Mouse (Mus musculus) T-helper 2 cell (primary cell): ENCODE data around the gene Ythdf1.

Experiments used
- in situ Hi-C: fragments of 300-600 bp; cut with MboI, MseI; formaldehyde crosslinking; loops from one replicate; pipeline ENCODE4 v1.15.1; 2025; ENCODE audit warnings: high pct_unique_total_duplicates

Ythdf1 gene

GRCm38 (mm10) chr2:180920810-180921400 is at the start of gene Ythdf1:
Gene Ythdf1, minus strand, starts transcription at chr2:180920949.
- in situ Hi-C loops = no loop called here

GRCm38 (mm10) chr2:180967010-180967763 is 46.4 kb upstream of the Ythdf1 start, which contains the start of gene Arfgap1:
Gene Arfgap1, plus strand, starts transcription at chr2:180967225.
- in situ Hi-C loops = no loop called here

- in situ Hi-C loops = no loop called here
These were observed 45.5 kb upstream of the Ythdf1 start for GRCm38 (mm10) chr2:180966092-180966882.

DNA sequence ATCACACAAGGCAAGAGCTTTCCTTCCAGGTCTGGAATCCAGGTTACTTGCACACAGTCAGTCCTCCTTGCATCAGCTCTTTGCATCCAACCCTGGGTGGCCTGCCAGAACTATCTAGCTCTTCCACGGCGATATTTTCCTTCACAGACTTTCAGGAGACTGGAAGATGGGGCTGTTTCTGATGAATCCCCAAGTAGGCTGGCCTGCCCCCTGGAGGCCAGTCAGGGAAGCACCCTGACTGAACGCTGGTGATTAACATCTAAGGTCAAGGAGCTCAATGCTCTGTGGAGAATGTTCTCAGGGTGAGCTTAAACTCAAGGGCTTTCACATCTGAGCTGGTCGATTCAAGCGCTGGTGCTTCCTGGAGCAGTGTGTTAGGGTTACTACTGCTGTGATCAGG is 43.2 kb upstream of the Ythdf1 start:
- in situ Hi-C loops = no loop called here

DNA sequence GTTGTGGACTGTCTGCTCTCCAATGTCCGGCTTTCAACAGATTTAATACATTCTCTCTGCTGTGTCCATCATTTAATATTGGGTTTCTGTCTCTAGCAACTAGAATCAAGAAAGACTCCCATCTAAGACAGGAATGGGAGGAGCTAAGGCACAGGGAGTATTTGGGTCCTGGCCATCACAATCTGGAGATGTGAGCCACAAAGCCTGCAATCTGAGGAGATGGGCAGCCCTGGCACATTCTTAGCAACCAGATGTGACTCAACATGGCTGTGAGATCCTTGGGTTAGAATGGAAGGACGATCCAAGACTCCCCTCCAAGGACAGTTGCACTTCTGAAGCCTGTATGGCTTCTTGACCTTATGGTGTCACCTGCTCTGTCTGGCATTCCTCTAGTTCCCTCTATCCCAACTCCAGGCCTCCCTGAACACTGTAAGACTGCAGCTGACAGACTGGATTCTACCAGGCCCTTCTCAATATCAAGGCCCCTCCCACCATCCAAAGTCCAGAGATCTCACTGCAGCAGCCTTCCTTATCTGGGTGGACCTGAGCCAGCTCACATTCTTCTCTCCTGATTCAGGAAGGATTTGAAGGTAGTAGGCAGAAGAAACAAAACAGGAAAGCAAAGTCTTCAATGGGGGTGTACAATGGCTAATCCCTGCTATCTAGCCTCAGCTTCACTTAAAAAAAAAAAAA is 42.0 kb upstream of the Ythdf1 start:
- in situ Hi-C loops = no loop called here

DNA sequence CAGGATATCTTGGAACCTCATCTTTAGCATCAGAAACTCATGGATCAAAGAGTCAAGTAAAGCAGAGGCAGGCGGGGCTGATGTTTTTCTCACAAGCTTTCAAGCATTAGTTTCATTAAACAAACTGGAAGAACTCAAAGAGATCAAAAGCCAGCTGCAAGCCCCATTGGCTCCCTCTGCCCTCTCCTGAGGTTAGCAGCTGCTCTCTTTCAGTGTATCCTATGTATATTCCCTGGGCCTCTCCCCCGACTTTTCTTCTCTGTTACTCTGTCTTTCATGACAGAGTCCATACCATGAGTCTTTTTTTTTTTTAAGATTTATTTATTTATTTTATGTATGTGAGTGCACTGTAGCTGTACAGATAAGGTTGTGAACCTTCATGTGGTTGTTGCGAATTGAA is 39.4 kb upstream of the Ythdf1 start:
- in situ Hi-C loops = no loop called here

- in situ Hi-C loops = no loop called here
These were observed 38.9 kb upstream of the Ythdf1 start for GRCm38 (mm10) chr2:180959605-180960004.

- in situ Hi-C loops = no loop called here
These were observed 33.6 kb upstream of the Ythdf1 start, which contains the start of gene Nkain4 for GRCm38 (mm10) chr2:180954061-180955047. Gene Nkain4, minus strand, starts transcription at chr2:180954699.

- in situ Hi-C loops = no loop called here
These were observed 32.9 kb upstream of the Ythdf1 start for GRCm38 (mm10) chr2:180953638-180954037.

DNA sequence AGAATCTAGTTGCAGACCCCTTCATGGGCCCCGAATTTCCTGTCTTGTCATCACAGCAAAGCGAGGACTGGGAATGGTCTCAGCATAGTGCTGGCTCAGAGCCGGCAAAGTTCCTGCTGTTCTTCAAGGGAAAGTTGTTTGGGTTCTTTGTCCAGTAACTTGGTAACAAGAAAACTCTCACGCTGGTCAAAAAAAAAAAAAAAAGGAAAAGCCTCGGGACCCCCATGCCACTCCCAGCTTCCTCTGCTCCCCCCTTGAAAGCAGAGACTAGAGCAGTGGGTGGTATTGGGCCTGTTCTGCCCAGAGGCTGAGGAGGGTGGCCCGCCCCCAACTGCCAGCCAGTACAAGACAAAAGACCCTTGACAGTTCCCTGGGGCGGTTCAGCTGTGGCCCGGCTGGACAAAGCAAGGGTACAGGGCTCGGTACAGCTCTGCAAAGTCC is 32.0 kb upstream of the Ythdf1 start:
- in situ Hi-C loops = no loop called here

- in situ Hi-C loops = loop anchor here (10.0 kb wide), 1 partner anchor 505 kb away; the partner anchor contains the start of gene Zbtb46
These were observed 29.2 kb upstream of the Ythdf1 start for GRCm38 (mm10) chr2:180949947-180950346.

DNA sequence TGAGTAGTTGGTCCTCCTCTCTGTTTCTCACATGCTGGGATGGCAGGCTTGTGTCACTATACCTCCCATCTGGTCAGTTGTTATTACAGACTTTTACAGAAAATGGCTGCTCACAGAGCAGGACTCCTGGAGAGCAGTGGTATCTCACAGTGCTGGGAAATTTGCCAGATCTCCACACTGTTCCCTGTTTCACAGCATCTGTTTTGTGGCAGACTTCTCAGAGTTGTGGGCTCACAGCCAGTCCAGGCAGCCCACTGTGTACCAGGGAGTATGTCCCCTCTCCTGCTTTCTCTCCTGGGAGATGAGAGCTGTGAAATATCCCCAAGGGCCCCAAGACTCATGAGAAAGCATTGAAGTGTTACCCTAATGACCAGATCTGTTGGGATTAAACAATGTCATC is 21.1 kb upstream of the Ythdf1 start:
- in situ Hi-C loops = loop anchor here (10.0 kb wide), 1 partner anchor 513 kb away; the partner anchor contains the start of gene Zbtb46

GRCm38 (mm10) chr2:180940187-180940586 is 19.4 kb upstream of the Ythdf1 start:
- in situ Hi-C loops = loop anchor here (10.0 kb wide), 1 partner anchor 515 kb away; the partner anchor contains the start of gene Zbtb46

DNA sequence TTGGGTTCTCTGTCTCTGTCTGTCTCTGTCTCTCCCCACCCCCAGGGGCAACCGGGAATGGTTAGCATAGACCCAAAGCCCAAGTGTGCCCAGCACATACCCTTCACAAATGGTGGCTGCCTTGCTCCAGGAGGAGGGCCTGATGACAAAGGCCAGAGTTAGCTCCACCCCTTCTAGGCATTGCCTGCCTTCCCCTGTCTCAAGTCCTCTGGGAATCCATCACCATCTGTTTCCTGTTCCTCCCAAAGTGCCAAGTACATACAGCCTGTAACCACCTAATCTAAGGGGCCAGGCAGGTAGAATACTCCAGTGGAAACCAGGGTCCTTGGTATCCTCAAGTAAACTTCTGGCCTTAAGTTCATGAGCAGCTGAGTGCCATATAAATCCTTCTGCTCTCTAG is 11.7 kb upstream of the Ythdf1 start:
- in situ Hi-C loops = loop anchor here (5.0 kb wide), 1 partner anchor 125 kb away; no protein-coding TSS in a partner anchor

DNA sequence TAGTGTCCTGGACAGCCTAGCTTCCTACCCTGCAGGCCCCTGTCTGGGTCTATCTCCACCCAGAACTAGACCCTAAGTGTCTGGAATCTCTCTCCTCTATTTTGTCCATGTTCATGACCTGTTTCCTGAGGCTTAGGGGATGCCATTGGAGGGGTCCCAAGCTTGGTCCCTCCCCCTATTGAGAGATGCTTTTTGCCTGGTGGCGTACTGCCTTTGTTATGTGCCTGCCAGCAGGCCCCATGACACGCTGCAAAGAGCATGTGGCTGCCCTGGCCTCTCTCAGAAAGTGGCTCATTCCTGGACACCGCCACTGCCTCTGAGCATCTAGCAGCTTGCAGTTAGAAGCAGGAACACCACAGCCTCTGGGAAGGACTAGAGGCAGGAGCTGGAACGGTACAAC is 8.0 kb upstream of the Ythdf1 start, which contains the start of gene Birc7:
Birc7 (plus strand) TSS at position 301 of the 400 bp plus-strand sequence.
- in situ Hi-C loops = no loop called here

GRCm38 (mm10) chr2:180925176-180925575 is 4.4 kb upstream of the Ythdf1 start:
- in situ Hi-C loops = no loop called here

GRCm38 (mm10) chr2:180922739-180923138 is 2.0 kb upstream of the Ythdf1 start:
- in situ Hi-C loops = no loop called here

DNA sequence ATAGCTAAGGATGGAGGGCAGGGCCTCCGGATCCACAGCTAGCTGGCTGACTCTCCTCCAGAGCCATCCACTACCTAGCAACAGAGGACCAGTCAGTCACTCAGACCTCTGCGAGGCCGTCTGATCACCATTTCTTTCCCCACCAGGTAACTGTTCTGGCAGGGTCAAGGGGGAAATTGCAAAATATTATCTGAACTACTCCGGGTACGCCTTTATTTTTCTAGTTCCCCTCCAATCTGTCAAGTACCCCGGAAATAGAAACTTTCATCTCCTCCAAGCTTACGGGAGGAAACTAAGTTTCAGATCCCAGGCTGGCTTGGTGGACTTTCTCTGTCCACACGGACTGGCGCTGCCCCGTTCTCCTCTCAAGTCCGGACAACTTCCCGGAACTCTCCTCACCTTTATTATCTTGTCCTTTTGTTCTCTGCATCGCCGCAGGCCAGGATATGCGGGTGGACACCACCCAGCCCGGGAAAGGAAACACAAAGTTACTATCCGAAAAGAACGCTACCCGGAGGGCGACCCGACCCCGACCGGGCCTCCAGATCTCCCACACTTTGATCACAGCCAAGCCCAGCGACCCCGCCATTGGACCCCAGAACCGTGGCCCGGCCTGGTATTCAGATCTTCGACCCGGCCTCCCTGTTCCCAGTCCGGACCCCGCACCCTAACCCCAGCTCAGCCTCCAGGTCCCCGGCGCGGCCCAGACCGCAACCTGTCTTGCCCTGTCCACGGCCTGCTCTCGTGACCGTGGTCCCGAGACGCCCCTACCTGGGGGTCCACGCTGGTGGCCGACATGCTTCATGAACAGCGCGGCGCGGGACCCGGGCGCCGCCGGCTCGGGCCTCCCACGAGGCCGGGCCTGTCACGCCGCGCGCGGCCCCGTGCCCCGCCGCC is 588 bp downstream of the Ythdf1 start:
- in situ Hi-C loops = no loop called here

- in situ Hi-C loops = no loop called here
These were observed 4.8 kb downstream of the Ythdf1 start for GRCm38 (mm10) chr2:180915886-180916433.
